ENCODE assay signal across 8 mouse cellular contexts in the genomic region with DNA sequence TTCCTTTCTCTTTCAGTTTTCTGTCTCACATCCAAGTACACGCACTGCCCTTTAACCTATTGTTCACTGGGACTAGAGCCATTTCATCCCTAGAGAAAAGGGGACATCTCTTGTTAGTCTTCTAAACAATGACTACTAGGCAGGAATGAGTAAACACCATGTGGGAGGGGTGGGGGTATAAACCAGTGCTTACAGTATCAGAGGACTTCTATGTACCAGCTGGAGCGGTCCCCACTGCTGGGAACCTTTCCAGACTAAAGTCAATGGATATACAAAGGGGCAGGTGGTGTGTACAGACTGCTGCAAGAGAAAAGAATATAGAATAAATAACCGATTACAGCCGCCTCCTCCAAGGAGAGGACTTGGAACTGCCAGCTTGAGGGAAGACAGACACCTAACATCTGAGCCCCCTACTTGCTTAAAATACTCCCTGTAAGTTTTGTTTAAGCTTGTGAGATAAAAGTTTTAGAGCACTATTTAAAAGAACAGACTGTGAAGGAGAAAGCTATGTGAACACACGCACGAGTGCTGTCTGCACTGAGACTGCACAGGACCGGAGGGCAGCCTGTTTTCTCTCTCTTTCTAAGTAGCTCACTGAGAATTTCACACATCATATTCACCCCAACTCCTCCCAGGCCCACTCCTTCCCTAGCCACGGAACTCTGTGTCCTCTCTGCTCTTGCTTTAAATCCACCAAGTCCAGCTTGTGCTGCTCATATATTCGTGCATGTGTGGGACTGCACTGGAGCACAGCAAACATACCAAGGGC. TPM values are rescaled to one million over a fixed set of nuclear protein-coding genes. Genes with fewer than 3 reads are reported as not detected.
A peak's percentile ranks its signal among the peaks of the same experiment; 100 is the strongest.
DNase-seq lines count a peak whose midpoint lies in the region; ATAC-seq lines count a peak whose summit lies in the region.
"Had no signal": no experiment of that assay in that cellular context is flagged by ENCODE, and none has a peak within 500 bp of the region (broad histone marks: within the 10 kb centered on the region; RNA-seq: fewer than 3 reads in every experiment).

No protein-coding gene starts in this region.

- H3K27ac ChIP-seq in heart, embryonic 12.5 days (ENCODE audit: poor library complexity, severe bottlenecking) = peak overlapping the region; percentile 34
- H3K27ac ChIP-seq in heart, embryonic 14.5 days (replicated peaks in 1 of 2; ENCODE audit: control insufficient read depth in 1 of 2, insufficient read depth in 1 of 2, low read depth in 2 of 2, low read length in 2 of 2) = peak overlapping the region; percentile 40 to 60; a peak in 2 of 4 replicates

- 52% methylated on average over 9 of the region's 9 CpGs for WGBS in heart, embryonic 12.5 days
- whole genome bisulfite sequencing in heart, embryonic 14.5 days = 40% methylated on average over 9 of the region's 9 CpGs

- no peaks in the 10 kb centered on the region for H3K36me3 ChIP-seq in heart, embryonic 12.5 days
- no peaks in the 10 kb centered on the region for H3K36me3 ChIP-seq in heart, embryonic 14.5 days (ENCODE audit: control insufficient read depth, insufficient read depth, low read length)

- intact Hi-C loops in heart, postnatal 10 days (cut with DNase I) = loop anchor here (10.0 kb wide), 1 partner anchor 1601 kb away; no protein-coding TSS in a partner anchor

- no peak overlapping the region for H3K4me3 ChIP-seq in heart, embryonic 12.5 days
- H3K4me3 ChIP-seq in heart, embryonic 14.5 days (ENCODE audit: control insufficient read depth in 1 of 2, insufficient read depth in 1 of 2, low read depth in 1 of 2, low read length in 2 of 2) = no peak overlapping the region

- H3K4me2 ChIP-seq in heart, embryonic 12.5 days = no peak overlapping the region
- no peak overlapping the region for H3K4me2 ChIP-seq in heart, embryonic 14.5 days (ENCODE audit: low read length)

- H3K9ac ChIP-seq in heart, embryonic 12.5 days = no peak overlapping the region
- no peak overlapping the region for H3K9ac ChIP-seq in heart, embryonic 14.5 days (ENCODE audit: low read length)

- no peak for DNase-seq in heart, postnatal 10 days
- DNase-seq in brain, adult 2 months (ENCODE audit: low read depth, low spot score) = peak; percentile 80
- DNase-seq in lung, postnatal 36 days = peak; percentile 36
- no peak for DNase-seq in MN1 (ENCODE audit: low spot score)
- DNase-seq in adrenal gland, postnatal 25 days = no peak
- DNase-seq: gastrocnemius, postnatal 10 days had no signal

- H3K9me3 ChIP-seq in heart, embryonic 12.5 days (replicated peaks) = no peaks in the 10 kb centered on the region
- no peaks in the 10 kb centered on the region for H3K9me3 ChIP-seq in heart, embryonic 14.5 days (ENCODE audit: control insufficient read depth, low read length)

- no peak for ATAC-seq in heart, embryonic 12.5 days (ENCODE audit: insufficient number of reproducible peaks, low FRiP score)
- ATAC-seq in heart, embryonic 14.5 days (ENCODE audit: insufficient number of reproducible peaks, insufficient read depth, low FRiP score, low read depth) = no peak

- H3K4me1 ChIP-seq in heart, embryonic 12.5 days (replicated peaks) = peaks cover 23% of the 10 kb centered on the region
- H3K4me1 ChIP-seq in heart, embryonic 14.5 days (ENCODE audit: control insufficient read depth in 2 of 2, insufficient read depth in 2 of 2, low read length in 2 of 2) = peaks cover 6 to 19% of the 10 kb centered on the region in 2 experiments

- H3K27me3 ChIP-seq in heart, embryonic 12.5 days (replicated peaks) = no peaks in the 10 kb centered on the region
- no peaks in the 10 kb centered on the region for H3K27me3 ChIP-seq in heart, embryonic 14.5 days (ENCODE audit: control insufficient read depth, insufficient read depth, low read length)

RNA-seq across cellular contexts. Expression of gene Ralgps1, which starts 5.4 kb away (rescaled TPM):
- polyA plus RNA-seq in heart, embryonic 12.5 days (2016; fragmentation: Nextera tagmentation; extraction: Ambion mirVana) = 5.4 and 6.3 TPM in 2 replicates
- total RNA-seq in heart, postnatal 10 days (2021) = 1 to 10 TPM; 6.7 to 9.0 TPM
- 6.7 and 7.5 TPM in 2 replicates for polyA plus RNA-seq in heart, embryonic 14.5 days (2014; fragmentation: Nextera tagmentation; extraction: Ambion mirVana)
- total RNA-seq in adrenal gland, postnatal 25 days (2021) = 5.7 and 5.8 TPM in 2 replicates

Comparison
In these comparisons a context has a peak if more than half of its experiments do, and no peak if none do; other contexts are left out.
1. DNase-seq: peak in brain, adult 2 months (single experiment) and lung, postnatal 36 days (single experiment); none in heart, postnatal 10 days (0 of 2), MN1 (single experiment) and adrenal gland, postnatal 25 days (single experiment).